Mouse (Mus musculus): ENCODE results near the gene Zfp358. TPM values are rescaled to one million over a fixed set of nuclear protein-coding genes. Genes with fewer than 3 reads are reported as not detected.

The Zfp358 gene
- polyA plus RNA-seq, 2 experiments, result 27.5 to 76.7 TPM

DNA sequence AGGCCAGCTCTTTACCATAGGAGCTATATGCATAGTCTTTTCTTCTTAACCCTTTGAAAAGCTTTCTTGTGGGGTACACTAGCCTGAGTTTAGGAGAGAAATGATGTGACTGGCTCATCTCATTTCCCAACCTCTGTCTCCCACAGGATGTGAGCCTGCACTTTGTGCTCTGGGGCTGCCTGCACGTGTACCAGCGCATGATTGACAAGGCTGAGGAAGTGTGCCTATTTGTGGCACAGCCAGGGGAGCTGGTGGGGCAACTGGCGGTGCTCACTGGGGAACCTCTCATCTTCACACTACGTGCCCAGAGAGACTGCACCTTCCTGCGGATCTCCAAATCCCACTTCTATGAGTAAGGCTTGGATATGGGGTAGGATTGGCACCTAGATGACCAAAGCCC is 37.9 kb downstream of the Zfp358 start:
- Histone ChIP-seq H3K4me2 (replicated peaks; ENCODE audit: low read depth, low read length, severe bottlenecking) (no peak overlapping the region), H3K4me1 (ENCODE audit: control insufficient read depth, insufficient read depth, low read length) (no peaks in the 10 kb centered on the region), H3K4me3 (replicated peaks; ENCODE audit: low read length) (no peak overlapping the region), H3K9me3 (ENCODE audit: control insufficient read depth, low read length) (no peaks in the 10 kb centered on the region), H3K27ac (replicated peaks; ENCODE audit: low read depth, low read length) (no peak overlapping the region), H3K36me3 (ENCODE audit: control insufficient read depth, insufficient read depth, low read length) (peaks cover 28% of the 10 kb centered on the region), H3K9ac (ENCODE audit: low read depth, low read length, severe bottlenecking) (no peak overlapping the region), H3K27me3 (ENCODE audit: control insufficient read depth, insufficient read depth, low read length) (no peaks in the 10 kb centered on the region)
- 86% methylated on average over 5 of the region's 5 CpGs for WGBS
- TF ChIP-seq POLR2A (IDR thresholded peaks at IDR 0.05; ENCODE audit: borderline replicate concordance, extremely low read depth, insufficient read depth, insufficient read length), result no peak
- DNase-seq (ENCODE audit: low spot score) (no peak), ATAC-seq (ENCODE audit: low FRiP score, low read depth) (no peak)

DNA sequence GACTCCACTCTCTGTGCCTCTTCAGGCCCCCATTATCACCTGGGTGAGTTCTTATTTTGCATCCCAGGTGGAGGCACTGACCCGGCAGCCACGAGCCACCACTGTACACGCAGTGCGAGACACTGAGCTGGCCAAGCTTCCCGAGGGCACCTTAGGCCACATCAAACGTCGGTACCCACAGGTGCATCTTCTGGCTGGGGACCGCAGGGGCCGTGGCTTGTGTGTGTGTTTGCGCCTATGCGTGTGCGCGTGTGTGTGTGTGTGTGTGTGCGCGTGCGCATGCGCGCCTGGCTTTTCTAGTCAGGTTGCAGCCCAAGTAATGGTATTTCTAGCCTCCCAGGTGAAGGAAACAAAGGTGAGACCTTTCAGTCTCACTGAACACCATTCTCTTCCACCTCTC is 39.0 kb downstream of the Zfp358 start:
- Histone ChIP-seq H3K4me3 (replicated peaks; ENCODE audit: low read length) (no peak overlapping the region), H3K27ac (replicated peaks; ENCODE audit: low read depth, low read length) (no peak overlapping the region), H3K36me3 (ENCODE audit: control insufficient read depth, insufficient read depth, low read length) (peaks cover 39% of the 10 kb centered on the region), H3K9me3 (ENCODE audit: control insufficient read depth, low read length) (no peaks in the 10 kb centered on the region), H3K9ac (ENCODE audit: low read depth, low read length, severe bottlenecking) (no peak overlapping the region), H3K4me2 (replicated peaks; ENCODE audit: low read depth, low read length, severe bottlenecking) (no peak overlapping the region), H3K4me1 (ENCODE audit: control insufficient read depth, insufficient read depth, low read length) (no peaks in the 10 kb centered on the region), H3K27me3 (ENCODE audit: control insufficient read depth, insufficient read depth, low read length) (no peaks in the 10 kb centered on the region)
- DNase-seq (ENCODE audit: low spot score) (no peak), ATAC-seq (ENCODE audit: low FRiP score, low read depth) (no peak)
- no peak for TF ChIP-seq POLR2A (IDR thresholded peaks at IDR 0.05; ENCODE audit: borderline replicate concordance, extremely low read depth, insufficient read depth, insufficient read length)
- 96% methylated on average over 18 of the region's 18 CpGs for WGBS

DNA sequence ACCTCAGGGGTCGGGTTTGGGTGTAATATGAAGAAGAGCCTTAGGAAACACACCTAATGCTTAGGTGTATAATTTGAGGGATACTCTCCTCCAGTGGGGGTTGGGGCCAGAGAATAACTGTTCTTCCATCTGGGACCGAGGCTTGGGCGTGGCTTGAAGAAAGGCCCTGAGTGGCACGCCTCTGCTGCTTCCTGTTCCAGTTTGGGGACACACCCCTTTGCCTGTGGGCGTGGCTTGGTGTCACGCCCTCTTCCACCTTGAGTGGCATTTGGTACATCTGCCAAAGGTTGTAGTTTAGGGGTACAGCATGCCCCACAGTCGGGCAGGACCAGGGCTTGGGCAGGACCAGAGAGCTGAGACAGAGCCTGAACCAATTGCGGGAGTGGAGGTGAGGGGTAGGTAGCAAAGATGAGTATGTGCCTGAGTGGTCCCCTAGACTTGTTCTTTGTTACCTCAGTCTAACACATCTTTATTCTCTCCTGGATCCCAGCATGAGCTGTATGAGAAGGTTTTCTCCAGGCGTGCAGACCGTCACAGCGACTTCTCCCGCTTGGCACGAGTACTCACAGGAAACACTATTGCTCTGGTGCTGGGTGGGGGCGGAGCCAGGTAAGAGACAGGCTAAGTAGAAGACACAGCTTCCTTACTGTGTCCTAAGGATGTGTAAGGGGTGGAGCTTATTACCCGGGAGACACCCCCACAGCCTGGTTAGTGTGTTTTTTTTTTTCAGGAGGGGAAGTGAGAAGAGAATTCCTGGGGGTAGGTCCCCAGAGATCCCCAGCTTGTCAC is 43.3 kb downstream of the Zfp358 start:
- H3K9me3 ChIP-seq (ENCODE audit: control insufficient read depth, low read length), result no peaks in the 10 kb centered on the region
- no peaks in the 10 kb centered on the region for H3K27me3 ChIP-seq (ENCODE audit: control insufficient read depth, insufficient read depth, low read length)
- WGBS, result 55% methylated on average over 15 of the region's 15 CpGs
- no peak for DNase-seq (ENCODE audit: low spot score)
- TF ChIP-seq POLR2A (IDR thresholded peaks at IDR 0.05; ENCODE audit: borderline replicate concordance, extremely low read depth, insufficient read depth, insufficient read length), result no peak
- peaks cover 70% of the 10 kb centered on the region for H3K36me3 ChIP-seq (ENCODE audit: control insufficient read depth, insufficient read depth, low read length)
- H3K9ac ChIP-seq (ENCODE audit: low read depth, low read length, severe bottlenecking), result no peak overlapping the region
- H3K4me3 ChIP-seq (replicated peaks; ENCODE audit: low read length), result no peak overlapping the region
- no peak for ATAC-seq (ENCODE audit: low FRiP score, low read depth)
- no peaks in the 10 kb centered on the region for H3K4me1 ChIP-seq (ENCODE audit: control insufficient read depth, insufficient read depth, low read length)
- H3K4me2 ChIP-seq (replicated peaks; ENCODE audit: low read depth, low read length, severe bottlenecking), result no peak overlapping the region
- no peak overlapping the region for H3K27ac ChIP-seq (replicated peaks; ENCODE audit: low read depth, low read length)

DNA sequence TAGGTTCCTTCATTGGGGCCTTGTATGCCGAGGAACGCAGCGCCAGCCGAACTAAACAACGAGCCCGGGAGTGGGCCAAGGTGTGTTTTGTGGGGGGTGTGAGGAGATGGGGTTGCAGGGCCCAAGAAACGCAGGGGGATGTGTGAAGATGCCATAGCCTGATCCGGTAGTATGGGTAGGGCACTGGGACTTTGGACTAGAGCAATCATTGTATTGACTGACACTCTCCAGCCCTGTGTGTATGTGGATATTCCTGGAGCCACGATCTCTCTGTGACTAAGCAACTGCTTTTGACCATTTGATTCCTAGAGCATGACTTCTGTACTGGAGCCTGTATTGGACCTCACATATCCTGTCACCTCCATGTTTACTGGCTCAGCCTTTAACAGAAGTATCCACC is 44.0 kb downstream of the Zfp358 start:
- Histone ChIP-seq H3K9ac (ENCODE audit: low read depth, low read length, severe bottlenecking) (no peak overlapping the region), H3K9me3 (ENCODE audit: control insufficient read depth, low read length) (no peaks in the 10 kb centered on the region), H3K4me3 (replicated peaks; ENCODE audit: low read length) (no peak overlapping the region), H3K4me1 (ENCODE audit: control insufficient read depth, insufficient read depth, low read length) (no peaks in the 10 kb centered on the region), H3K36me3 (ENCODE audit: control insufficient read depth, insufficient read depth, low read length) (peaks cover 68% of the 10 kb centered on the region), H3K27me3 (ENCODE audit: control insufficient read depth, insufficient read depth, low read length) (no peaks in the 10 kb centered on the region), H3K27ac (replicated peaks; ENCODE audit: low read depth, low read length) (no peak overlapping the region), H3K4me2 (replicated peaks; ENCODE audit: low read depth, low read length, severe bottlenecking) (no peak overlapping the region)
- DNase-seq (ENCODE audit: low spot score) (no peak), ATAC-seq (ENCODE audit: low FRiP score, low read depth) (no peak)
- 92% methylated on average over 9 of the region's 9 CpGs for WGBS
- no peak for TF ChIP-seq POLR2A (IDR thresholded peaks at IDR 0.05; ENCODE audit: borderline replicate concordance, extremely low read depth, insufficient read depth, insufficient read length)

DNA sequence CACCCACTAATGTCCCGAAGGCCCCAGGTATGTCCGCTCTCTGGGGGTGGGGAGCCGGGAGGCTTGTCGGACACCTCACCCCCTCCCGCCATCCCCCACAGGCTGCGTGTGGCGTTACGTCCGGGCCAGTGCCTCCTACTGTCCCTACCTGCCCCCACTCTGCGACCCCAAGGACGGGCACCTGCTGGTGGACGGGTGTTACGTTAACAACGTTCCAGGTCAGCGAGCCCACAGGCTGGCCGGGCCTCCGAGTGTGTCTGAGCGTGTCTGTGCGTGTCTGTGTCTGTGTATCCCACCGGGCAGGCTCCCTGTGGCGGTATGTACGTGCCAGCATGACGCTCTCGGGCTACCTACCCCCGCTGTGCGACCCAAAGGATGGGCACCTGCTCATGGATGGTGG is 44.7 kb downstream of the Zfp358 start:
- DNase-seq (ENCODE audit: low spot score) (no peak), ATAC-seq (ENCODE audit: low FRiP score, low read depth) (no peak)
- Histone ChIP-seq H3K27ac (replicated peaks; ENCODE audit: low read depth, low read length) (no peak overlapping the region), H3K4me3 (replicated peaks; ENCODE audit: low read length) (no peak overlapping the region), H3K9ac (ENCODE audit: low read depth, low read length, severe bottlenecking) (no peak overlapping the region), H3K4me1 (ENCODE audit: control insufficient read depth, insufficient read depth, low read length) (no peaks in the 10 kb centered on the region), H3K4me2 (replicated peaks; ENCODE audit: low read depth, low read length, severe bottlenecking) (no peak overlapping the region), H3K27me3 (ENCODE audit: control insufficient read depth, insufficient read depth, low read length) (no peaks in the 10 kb centered on the region), H3K9me3 (ENCODE audit: control insufficient read depth, low read length) (no peaks in the 10 kb centered on the region), H3K36me3 (ENCODE audit: control insufficient read depth, insufficient read depth, low read length) (peaks cover 68% of the 10 kb centered on the region)
- WGBS, result 93% methylated on average over 25 of the region's 26 CpGs
- no peak for TF ChIP-seq POLR2A (IDR thresholded peaks at IDR 0.05; ENCODE audit: borderline replicate concordance, extremely low read depth, insufficient read depth, insufficient read length)

Measured in limb, embryonic 14.5 days (tissue).